Mouse (Mus musculus) kidney, postnatal 14 days (tissue): ENCODE measurements around the gene Supt4a.

Experiments used
- DNase-seq: peaks from one replicate; pipeline ENCODE4 v3.0.0; 2022; ENCODE audit warnings: mixed read lengths

The Supt4a gene

DNA sequence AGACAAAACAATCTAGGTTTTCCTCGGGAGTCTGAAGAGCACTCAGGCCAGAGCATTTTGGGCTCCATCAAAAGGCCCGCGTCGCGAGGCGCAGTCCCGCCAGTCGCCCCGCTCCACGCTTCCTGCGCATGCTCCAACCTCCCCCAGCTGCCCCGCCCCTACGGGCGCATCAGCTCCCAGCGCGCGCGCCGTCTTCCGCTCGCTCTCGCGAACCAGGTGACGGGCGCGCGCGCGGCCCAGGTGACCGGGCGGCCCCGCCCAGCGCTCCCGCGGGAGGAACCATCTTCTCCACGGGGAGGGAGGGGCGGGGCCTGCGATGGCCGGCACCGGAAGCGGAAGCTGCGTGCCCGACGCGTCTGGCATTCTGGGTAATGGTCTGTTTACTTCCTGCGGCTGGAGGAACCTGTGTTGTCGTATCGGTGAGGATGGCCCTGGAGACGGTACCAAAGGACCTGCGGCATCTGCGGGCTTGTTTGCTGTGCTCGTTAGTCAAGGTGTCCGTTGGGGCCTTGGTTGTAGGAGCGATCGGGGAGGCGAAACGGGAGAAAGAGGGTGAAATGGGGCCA is at the start of gene Supt4a:
Gene Supt4a (plus strand): TSS at position 378 of the 566 bp plus-strand sequence.
- DNase-seq = peak; percentile 98

DNA sequence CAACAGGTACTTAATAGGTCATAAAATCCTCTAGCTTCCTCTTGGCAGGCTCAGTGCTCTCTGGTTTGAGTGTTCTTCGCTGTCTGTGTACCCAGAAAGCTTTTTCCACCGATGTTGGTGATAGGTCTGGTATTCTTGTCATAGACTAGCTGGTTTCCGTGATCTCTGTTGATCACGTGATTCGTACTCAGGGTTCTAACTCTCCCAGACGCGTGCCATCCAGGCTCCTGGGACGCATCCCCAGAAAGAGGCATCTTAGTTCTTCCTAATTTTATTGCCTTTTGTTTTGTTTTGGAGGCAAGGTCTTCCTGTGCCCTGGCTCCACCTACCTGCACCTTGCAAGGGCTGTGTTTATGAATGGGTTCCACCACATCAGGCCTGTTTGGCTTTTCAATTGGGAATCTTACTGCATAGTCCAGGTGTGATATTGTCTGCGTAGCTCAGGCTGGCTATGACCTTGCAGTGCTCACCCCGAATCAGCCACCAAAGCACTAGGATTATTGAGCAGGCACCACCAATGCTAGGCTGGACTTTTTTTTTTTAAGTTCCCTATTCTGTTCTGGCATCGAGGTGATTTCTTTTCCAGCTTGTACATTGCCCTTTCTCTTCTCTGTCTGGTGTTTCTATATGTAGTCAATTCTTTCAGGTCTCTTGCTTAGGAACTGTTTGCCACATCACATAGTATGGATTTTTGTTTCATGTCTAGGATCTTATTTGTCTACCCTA is 48.7 kb upstream of the Supt4a start:
- no peak for DNase-seq

DNA sequence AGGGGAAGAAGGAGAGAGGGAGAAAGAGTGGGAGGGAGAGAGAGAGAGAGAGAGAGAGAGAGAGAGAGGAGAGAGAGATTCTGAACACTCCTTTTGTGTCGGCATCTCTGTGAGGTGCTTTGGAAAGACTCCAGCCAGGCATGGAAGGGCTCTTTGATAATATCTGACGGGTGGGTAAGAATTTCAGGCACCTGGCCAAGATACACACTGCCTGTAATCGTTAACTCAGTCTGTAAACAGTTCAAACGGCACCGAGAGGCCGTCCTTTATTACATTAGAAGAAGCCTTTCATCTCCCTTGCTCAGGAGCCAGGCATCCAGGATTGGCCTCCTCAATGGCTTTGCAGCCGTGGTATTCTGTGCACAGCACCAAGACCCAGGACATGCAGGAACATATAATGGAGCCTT is 47.9 kb upstream of the Supt4a start:
- peak; percentile 86 for DNase-seq

DNA sequence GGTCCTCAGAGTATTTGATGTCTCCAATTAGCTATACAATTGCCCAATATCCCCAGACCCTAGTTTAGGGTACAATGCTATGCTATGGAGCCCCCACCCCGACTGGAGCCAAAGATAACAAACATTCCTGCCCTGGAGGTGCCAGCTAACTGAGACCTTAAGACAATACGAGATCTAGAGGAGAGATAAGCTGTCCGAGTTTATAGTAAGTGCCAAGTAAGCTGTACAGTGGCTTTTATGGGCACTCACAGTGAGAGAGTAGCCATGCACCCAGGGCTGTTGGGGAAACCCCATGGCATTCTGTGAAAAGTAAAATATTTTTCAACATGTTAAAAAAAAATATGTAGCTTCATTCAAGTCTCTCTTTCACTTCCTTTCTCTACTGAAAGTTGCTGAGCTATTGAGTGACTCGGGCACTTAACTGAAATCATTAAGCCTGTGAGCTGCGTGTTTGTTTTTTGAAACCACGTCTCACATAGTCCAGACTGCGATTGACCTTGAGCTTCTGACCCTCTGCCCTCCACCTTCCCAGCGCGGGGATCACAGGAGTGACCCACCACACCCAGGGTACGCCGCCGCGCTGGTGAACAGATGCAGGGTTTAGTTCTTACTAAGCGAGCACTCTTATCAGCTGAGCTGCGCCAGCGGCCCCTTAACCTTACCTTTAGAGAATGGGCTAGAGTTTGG is 47.2 kb upstream of the Supt4a start:
- no peak for DNase-seq

DNA sequence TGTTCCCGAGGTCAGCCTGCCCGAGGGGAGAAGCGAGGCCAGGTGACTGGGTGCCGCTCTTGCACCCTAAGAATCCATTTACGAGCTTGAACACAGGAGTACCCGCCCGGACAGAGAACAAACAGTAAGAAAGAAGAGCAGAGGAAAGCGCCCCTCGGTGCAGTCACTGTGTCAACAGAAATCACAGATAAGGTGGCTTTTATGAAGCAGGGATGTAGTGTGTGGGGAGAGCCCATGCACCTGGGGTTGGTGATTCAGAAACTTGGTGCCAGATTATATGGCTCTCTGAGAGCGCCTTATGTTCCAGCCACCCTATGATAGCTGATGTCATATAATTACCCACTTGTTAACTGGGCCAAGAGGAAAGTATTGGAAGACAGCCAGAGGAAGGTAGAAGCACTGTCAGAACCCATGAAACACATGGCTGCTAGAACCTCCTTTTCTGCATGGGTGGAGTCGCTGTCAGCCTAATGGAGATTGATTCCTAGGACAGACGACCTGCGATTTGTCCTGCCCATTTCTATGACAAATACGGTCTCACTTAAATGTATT is 40.1 kb upstream of the Supt4a start:
- no peak for DNase-seq

DNA sequence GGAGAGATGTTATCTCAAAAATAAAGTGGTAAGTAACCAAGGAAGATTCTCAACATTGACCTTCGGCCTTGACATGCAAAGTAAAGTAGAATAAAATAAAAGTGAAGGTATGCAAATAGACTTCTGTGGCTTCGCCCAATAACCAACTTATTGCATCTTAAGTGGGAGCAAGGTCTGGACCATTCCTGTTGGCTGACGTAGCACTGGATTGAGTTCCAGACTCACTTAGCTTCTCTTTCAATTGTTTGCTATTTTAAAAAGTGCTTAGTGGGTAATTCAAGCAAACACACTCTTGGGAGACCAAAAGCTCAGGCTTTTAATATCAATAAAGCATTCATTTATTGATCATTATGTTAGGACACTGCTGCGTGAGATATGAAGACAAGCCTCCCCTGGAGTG is 39.2 kb upstream of the Supt4a start:
- no peak for DNase-seq

DNA sequence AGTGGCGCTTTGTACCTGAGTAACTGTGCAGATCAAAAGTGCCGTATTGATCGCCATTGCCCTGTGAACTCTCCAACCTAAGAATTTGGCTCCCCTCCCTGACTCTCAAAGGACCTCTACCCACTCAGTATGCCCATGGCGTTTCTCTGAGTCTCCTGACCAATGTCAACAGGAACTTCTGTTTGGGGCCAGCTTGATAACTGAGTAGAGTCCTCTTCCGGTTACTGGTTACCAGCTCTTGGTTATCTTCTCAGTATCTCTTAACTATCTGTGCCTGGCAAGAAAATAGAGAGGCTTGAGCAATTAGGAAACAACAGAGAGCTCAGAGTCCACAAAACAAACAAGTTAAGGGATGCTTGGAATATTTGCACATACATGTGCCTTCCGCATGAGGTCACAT is 36.2 kb upstream of the Supt4a start:
- no peak for DNase-seq

DNA sequence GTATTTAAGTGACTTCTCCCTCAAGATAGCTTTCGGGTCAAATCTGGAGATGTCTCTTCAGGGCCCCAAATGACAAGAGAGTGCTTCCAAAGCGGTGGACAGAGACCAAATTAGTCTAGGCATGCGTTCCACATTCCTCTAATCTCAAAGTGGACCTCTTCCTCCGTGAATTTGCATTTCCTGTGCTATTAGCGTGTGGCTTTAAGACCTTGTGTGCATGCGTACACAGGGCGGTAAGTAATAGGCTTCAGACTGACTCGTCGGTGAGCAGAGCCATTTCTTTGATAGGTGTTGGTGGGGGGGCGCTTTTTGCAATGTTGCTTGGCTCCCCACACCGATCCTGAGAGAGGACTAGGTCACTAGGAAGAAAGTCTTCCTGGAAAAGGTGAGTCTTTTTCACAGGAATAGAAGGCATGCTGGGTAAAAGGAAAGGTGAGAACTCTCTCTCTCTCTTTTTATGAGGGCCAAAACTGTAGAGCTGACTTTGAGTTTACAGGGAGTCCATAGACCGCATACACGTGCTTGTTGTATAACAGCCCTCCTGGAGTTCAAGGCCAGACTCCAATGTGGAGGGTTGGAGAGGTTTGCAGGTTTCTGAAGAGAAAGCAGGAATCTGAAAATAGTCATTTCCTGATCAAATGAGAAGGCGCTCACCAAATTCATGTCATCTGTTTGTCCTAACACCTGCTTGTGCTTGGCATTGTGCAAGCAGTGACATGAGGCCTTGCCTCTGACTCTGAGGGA is 35.3 kb upstream of the Supt4a start:
- no peak for DNase-seq

DNA sequence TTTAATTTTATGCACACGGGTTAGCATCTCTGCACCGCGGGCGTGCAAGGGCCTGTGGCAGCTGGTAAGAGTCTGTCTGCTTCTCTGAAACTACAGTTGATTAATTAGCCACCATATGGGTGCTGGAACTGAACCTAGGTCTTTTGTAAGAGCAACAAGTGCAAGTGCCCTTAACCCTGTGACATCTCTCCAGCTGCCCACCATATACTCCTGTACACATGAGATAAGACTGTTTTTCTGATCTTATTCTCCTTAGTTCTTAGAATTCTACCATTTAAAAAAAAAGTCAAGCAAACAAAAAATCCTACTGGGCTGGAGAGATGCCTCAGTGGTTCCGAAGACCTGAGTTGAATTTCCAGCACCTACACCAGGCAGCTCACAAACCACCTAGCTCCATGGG is 33.7 kb upstream of the Supt4a start:
- DNase-seq = no peak

DNA sequence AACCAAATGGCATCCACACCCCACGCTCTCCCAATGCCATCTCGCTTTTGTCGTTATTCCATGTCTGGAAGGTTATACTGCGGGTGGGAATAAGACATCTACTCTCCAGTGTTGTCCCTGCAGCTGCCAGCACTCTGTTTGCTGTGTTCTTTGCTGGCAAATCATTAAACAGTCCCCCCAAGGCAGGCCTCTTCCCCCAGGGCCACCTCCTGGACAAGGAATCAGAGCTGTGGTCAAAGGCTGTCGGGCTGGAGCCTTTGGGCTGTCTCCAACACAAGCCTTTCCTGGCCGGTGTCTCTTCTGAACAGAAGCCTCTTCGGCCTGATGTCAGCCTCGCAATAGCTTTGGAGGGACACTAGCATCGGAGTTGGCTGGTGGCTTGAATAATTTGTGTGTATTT is 33.1 kb upstream of the Supt4a start:
- DNase-seq = peak; percentile 66

DNA sequence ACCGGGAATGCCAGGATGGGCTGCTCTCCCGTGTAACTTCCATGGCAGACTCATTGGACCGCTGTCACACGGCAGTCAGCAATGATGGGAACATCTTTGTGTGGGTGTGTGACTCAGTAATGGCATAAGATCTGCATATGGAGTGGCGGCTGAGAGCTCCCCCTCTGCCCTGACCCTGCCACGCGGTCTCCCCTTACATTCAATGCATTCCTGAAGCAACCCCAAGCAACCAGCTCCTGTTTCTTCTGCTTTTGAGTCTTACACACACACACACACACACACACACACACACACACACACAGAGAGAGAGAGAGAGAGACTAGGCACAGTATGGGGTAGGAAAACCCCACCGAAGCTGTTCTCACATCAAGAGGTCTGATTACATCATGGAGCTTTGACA is 29.8 kb upstream of the Supt4a start:
- DNase-seq = no peak

DNA sequence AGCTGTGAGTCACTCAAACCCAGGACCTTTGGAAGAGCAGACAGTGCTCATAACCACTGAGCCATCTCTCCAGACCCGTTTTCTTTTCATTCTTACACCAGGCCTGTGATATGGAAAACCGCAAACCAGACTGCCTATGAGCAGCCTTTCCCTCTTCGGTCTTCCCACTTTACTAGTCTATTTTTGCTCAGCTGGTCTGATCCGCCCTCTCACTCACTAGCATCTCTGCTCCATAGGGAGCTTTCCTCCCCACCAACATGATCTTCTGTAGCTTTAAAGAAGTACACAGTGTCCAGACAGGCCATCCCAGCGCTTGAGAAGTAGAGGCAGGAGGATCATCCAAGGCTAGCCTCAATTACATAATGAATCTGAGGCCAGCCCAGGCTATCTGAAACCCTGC is 28.4 kb upstream of the Supt4a start:
- no peak for DNase-seq

DNA sequence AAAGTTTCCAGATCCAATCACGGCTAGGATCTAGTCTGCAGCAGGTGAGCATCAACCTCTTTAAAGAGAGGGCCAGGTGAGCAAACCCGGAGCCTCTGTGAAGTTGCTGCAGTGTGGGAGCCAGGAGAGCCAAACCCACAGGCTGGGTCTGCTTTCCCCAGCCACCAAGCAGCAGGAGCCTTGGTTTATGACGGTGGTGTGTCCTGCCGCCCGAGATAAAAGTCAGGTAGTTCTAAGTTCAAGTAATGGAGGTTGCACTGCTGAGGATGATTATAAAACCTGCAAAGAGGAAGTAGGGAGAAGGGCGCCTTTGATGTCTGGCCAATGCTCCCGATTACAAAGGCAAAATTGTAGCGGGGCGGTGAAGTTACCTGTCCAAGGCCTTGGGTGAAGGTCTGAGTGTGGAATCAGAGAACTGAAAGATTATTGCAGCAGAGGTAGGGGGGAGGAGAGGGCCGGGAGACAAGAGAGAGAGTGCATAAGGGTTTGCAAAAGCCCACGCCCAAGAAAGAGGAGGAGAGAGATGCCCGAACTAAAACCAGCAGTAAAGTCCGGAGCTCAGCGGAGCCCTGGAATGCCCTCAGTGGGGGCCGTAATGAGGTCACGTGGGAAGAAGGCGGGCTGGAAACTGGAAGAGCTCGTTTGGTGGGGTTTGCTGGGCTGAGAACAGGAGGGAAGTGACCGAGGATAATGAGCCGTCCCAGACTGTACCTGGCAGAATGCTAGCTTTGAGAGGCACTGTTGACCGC is 27.7 kb upstream of the Supt4a start:
- DNase-seq = peak; percentile 83

DNA sequence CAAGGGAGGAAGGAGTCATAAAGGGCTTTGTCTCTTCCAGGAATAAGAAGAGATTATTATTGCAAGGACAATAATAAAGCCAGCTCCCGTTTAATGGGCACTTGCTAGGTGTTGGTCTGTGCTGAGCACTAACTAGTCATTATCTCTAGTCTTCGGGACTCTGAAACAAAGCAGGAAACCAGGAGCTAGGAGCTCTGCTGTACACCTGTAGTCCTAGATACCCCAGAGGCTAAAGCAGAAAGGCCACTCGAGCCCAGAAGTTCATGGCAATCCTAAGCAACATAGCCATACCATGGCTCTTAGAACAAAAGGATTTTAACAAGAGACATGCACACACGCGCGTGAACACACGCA is 27.1 kb upstream of the Supt4a start:
- no peak for DNase-seq

DNA sequence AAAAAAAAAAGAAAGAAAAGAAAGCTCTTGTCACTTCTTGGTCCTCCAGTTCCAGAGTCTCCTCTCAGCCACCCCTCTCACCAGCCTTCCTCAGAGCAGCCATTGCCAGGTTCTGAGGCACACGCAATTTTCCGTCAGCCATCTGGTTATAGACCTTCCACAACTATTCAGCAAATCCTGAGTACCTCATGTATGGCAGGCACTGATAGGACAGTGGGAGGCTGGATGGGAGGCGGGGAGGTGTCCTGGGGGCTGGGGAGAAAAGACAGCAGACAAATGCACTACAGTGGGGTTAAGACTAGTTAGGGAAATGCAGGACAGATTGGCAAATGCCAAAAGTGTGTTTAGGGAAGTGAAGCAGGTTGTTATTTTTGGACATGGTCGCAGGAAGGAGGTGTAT is 25.2 kb upstream of the Supt4a start:
- DNase-seq = no peak

DNA sequence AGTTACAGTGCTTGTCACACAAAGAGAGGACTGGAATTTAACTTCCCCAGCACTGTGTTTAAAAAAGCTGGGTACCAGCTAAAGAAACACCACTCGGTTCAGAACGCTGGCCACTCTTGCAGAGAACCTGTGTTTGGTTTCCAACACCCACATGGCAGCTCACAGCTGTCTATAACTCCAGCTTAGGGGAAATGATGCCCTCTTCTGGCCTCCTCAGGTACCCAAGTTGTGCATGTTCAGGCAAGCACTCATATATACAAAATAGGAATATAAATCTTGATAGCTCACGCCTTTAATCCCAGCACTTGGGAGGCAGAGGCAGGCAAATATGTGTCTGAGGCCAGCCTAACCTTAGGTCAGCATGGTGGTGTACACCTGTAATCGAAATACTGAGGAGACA is 21.4 kb upstream of the Supt4a start:
- no peak for DNase-seq

DNA sequence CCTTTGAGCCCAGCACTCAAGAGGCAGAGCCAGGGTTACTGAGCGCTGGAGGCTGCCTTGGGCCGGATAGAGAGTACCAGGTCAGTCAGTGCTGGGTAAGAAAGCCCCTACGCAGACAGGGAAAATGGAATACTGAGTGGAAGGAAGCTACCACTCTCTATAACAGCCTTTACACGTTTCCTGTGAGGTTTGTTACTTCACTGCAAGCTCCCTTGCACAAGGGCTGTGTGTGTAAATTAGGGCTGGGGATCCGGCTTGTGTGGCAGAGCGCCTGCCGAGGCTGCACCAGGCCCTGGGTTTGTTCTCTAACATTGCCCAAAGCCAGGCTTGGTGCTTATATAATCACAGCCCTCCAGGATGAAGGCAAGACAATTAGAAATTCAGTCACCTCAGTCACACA is 17.8 kb upstream of the Supt4a start:
- DNase-seq = no peak

DNA sequence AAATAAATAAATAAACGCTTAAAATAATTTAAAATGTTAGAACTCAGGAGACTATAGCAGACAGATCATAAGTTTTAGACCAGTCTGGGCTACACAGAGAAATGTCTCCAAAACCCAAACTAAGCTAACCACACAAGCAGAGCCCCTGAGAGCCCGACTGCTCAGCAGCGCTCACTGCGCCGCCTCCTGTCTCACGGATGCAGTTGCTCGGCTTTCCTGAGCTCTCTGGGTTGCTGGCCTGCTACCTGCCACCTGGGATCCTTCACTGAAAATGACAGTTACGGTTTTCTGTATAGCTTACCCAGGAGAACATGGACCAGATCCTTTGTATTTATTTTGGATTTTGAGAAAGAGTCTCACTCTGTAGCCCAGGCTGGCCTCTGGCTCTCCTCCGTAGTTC is 17.0 kb upstream of the Supt4a start:
- DNase-seq = no peak

DNA sequence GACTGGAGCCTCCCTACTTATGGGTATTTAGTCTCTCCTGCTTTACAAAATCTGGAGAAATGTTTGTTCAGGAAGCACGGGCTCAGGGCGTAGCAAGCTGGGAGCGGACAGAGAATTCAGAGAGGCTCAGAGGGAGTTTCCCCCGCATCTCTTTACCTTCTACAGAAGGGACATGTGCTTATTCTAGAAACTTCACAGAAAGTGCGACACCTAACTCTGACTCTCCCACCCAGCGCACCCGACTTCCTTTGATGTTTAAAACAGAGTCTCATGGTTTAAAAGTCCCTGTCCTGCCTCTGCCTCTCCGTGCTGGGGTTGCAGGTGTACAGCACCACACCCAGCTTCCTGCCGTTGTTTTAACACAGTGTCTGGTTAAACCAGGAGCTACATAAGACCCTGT is 16.5 kb upstream of the Supt4a start:
- DNase-seq = no peak

DNA sequence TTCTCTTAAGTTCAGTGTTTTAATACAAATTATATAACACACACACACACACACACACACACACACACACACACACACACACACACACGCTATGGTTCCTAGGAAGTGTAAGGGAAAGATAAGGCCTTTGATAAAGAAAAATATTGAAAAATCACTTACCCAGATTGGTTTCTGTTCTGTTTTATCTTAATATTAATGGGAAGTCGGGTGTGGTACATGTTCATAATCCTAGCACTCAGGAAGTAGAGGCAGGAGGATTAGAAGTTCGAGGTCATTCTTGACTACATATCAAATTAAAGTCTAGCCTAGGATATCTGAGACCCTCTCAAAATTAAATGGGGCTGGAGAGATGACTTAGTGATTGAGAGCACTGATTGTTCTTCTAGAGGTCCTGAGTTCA is 15.2 kb upstream of the Supt4a start:
- no peak for DNase-seq

DNA sequence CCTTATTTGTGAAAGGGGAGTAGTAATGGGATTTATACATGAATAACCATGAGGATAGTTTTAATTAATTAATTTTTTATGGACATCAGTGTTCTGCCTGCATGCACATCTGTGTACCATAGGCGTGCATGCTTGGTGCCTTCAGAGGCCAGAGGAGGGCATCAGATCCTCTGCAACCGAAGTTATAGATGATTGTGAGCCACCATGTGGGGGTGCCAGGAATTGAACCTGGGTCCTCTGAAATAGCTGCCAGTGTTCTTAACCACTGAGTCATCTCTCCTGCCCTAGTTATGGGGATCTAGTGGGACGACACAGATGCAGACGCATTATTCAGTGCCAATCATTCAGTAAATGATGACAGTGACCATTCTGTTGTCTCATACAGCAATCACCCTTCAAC is 14.5 kb upstream of the Supt4a start:
- DNase-seq = no peak

DNA sequence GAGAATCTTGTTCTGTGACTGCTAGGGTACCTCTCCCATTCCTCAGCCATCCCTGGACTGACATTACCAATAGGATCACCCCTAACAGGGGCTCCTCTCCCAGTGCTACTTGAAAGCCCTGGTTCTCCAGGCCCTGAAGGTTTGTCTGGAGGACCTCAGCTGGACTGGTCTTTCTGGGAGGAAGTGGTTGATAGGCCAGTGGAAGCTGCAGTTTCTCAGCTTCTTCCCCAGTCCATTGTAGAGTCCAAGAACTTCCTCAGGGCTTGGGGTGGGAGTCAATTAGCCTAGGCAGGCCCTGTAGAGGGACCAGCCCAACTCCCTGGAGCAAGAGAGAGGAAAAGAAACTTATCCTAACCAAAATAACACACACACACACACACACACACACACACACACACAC is 11.8 kb upstream of the Supt4a start:
- DNase-seq = no peak
